9 mouse cellular contexts compared by ENCODE assay signal in genomic region chr2:35259338-35260080, GRCm38 (mm10). TPM values are rescaled to one million over a fixed set of nuclear protein-coding genes. Genes with fewer than 3 reads are reported as not detected.
DNase-seq lines count a peak whose midpoint lies in the region; ATAC-seq and TF ChIP-seq lines count a peak whose summit lies in the region.
"Had no signal": no experiment of that assay in that cellular context is flagged by ENCODE, and none has a peak within 500 bp of the region (broad histone marks: within the 10 kb centered on the region; RNA-seq: fewer than 3 reads in every experiment).

No protein-coding gene starts in this region.

- H3K36me3 ChIP-seq in lung, embryonic 16.5 days (ENCODE audit: control insufficient read depth, insufficient read depth, low read length), result no peaks in the 10 kb centered on the region
- H3K36me3 ChIP-seq in limb, embryonic 13.5 days, result no peaks in the 10 kb centered on the region
- H3K36me3 ChIP-seq in hindbrain, postnatal 0 days (ENCODE audit: insufficient read depth, low read length), result no peaks in the 10 kb centered on the region

- H3K9ac ChIP-seq in lung, embryonic 16.5 days (ENCODE audit: low read length), result peak overlapping the region; percentile 25
- H3K9ac ChIP-seq in limb, embryonic 13.5 days, result no peak overlapping the region
- no peak overlapping the region for H3K9ac ChIP-seq in hindbrain, postnatal 0 days (replicated peaks; ENCODE audit: low read length)

- TF ChIP-seq POLR2A in lung, adult 2 months (IDR thresholded peaks at IDR 0.05; ENCODE audit: borderline replicate concordance, extremely low read depth, low read depth, low read length), result no peak

- TF ChIP-seq CTCF in lung, adult 2 months (IDR thresholded peaks at IDR 0.05; ENCODE audit: insufficient read depth, low read length), result no peak
- TF ChIP-seq CTCF in hindbrain, postnatal 0 days (IDR thresholded peaks at IDR 0.05; ENCODE audit: low read depth), result no peak

- H3K4me2 ChIP-seq in lung, embryonic 16.5 days (ENCODE audit: low read depth, low read length), result peak overlapping the region; percentile 31
- peak overlapping the region; percentile 91 for H3K4me2 ChIP-seq in limb, embryonic 13.5 days (replicated peaks)
- no peak overlapping the region for H3K4me2 ChIP-seq in hindbrain, postnatal 0 days (ENCODE audit: low read depth, low read length)

- DNase-seq in lung, adult 2 months, result no peak
- DNase-seq in c-Kit-positive CD71-negative TER-119-negative erythroid progenitor cells, embryonic 14.5 days (ENCODE audit: low read depth), result peak; percentile 52
- peak; percentile 67 for DNase-seq in thymus, postnatal 14 days
- DNase-seq in left cerebral cortex, adult 11 months (ENCODE audit: low spot score), result no peak
- DNase-seq in hindbrain, postnatal 0 days (ENCODE audit: low spot score), result no peak
- no peak for DNase-seq in frontal cortex, postnatal 14 days (ENCODE audit: low spot score in 2 of 2)
- DNase-seq: cerebellum, postnatal 14 days had no signal

- peaks cover 33% of the 10 kb centered on the region for H3K4me1 ChIP-seq in lung, embryonic 16.5 days (replicated peaks; ENCODE audit: control insufficient read depth, insufficient read depth, low read length)
- H3K4me1 ChIP-seq in lung, adult 2 months (ENCODE audit: control insufficient read depth, insufficient read depth, low read length), result peaks cover 11% of the 10 kb centered on the region; the same call in 1 of the 2 replicates
- H3K4me1 ChIP-seq in limb, embryonic 13.5 days, result peaks cover 44% of the 10 kb centered on the region
- H3K4me1 ChIP-seq in hindbrain, postnatal 0 days (ENCODE audit: insufficient read depth, low read length), result peaks cover 7% of the 10 kb centered on the region; the same call in 1 of the 2 replicates

- peak overlapping the region; percentile 78 for H3K27ac ChIP-seq in lung, embryonic 16.5 days (ENCODE audit: low read length)
- H3K27ac ChIP-seq in limb, embryonic 13.5 days, result peak overlapping the region; percentile 34; the same call in 1 of the 2 replicates
- H3K27ac ChIP-seq in hindbrain, postnatal 0 days, result no peak overlapping the region

- H3K27me3 ChIP-seq in lung, embryonic 16.5 days (ENCODE audit: control insufficient read depth, insufficient read depth, low read depth, low read length), result no peaks in the 10 kb centered on the region
- H3K27me3 ChIP-seq in limb, embryonic 13.5 days, result peaks cover 14% of the 10 kb centered on the region
- no peaks in the 10 kb centered on the region for H3K27me3 ChIP-seq in hindbrain, postnatal 0 days (ENCODE audit: insufficient read depth, low read length)

- ATAC-seq in lung, embryonic 16.5 days (ENCODE audit: low read depth), result peak; percentile 31
- no peak for ATAC-seq in limb, embryonic 13.5 days (ENCODE audit: low FRiP score, low read depth)
- ATAC-seq in hindbrain, postnatal 0 days, result no peak

- no peak overlapping the region for H3K4me3 ChIP-seq in lung, embryonic 16.5 days (ENCODE audit: low read length)
- H3K4me3 ChIP-seq in lung, adult 2 months (replicated peaks; ENCODE audit: extremely low read depth, low read depth, low read length), result no peak overlapping the region
- no peak overlapping the region for H3K4me3 ChIP-seq in limb, embryonic 13.5 days
- H3K4me3 ChIP-seq in hindbrain, postnatal 0 days (ENCODE audit: low read length), result no peak overlapping the region

- 13% methylated on average over 13 of the region's 13 CpGs for WGBS in lung, embryonic 16.5 days
- WGBS in lung, adult 2 months, result 25% methylated on average over 13 of the region's 13 CpGs
- 36% methylated on average over 13 of the region's 13 CpGs for WGBS in limb, embryonic 13.5 days
- WGBS in hindbrain, postnatal 0 days, result 52% methylated on average over 13 of the region's 13 CpGs

- no peaks in the 10 kb centered on the region for H3K9me3 ChIP-seq in lung, embryonic 16.5 days (ENCODE audit: control insufficient read depth, low read length)
- no peaks in the 10 kb centered on the region for H3K9me3 ChIP-seq in limb, embryonic 13.5 days
- H3K9me3 ChIP-seq in hindbrain, postnatal 0 days (ENCODE audit: low read length), result no peaks in the 10 kb centered on the region

RNA-seq across cellular contexts. Expression of gene Gsn, which starts 3.3 kb away (rescaled TPM):
- 241 and 277 TPM in 2 replicates for polyA plus RNA-seq in lung, embryonic 16.5 days (2015; fragmentation: Nextera tagmentation; extraction: Ambion mirVana)
- 2,994 and 3,301 TPM in 2 replicates for polyA plus RNA-seq in lung, adult 2 months (2012; rRNA removed)
- polyA plus RNA-seq in limb, embryonic 13.5 days (2015; fragmentation: Nextera tagmentation; extraction: Ambion mirVana), result 113 and 118 TPM in 2 replicates
- total RNA-seq in hindbrain, postnatal 0 days (2014; rRNA removed), result 35.4 and 50.1 TPM in 2 replicates
- polyA plus RNA-seq in hindbrain, postnatal 0 days (2015; fragmentation: Nextera tagmentation; extraction: Ambion mirVana), result 33.8 and 39.4 TPM in 2 replicates

RNA-seq across cellular contexts. Expression of gene Rab14, which starts 58.6 kb away (rescaled TPM):
- polyA plus RNA-seq in lung, embryonic 16.5 days (2015; fragmentation: Nextera tagmentation; extraction: Ambion mirVana), result 349 and 387 TPM in 2 replicates
- 120 and 360 TPM in 2 replicates for polyA plus RNA-seq in lung, adult 2 months (2012; rRNA removed)
- 353 and 356 TPM in 2 replicates for polyA plus RNA-seq in limb, embryonic 13.5 days (2015; fragmentation: Nextera tagmentation; extraction: Ambion mirVana)
- 65.2 and 79.8 TPM in 2 replicates for total RNA-seq in hindbrain, postnatal 0 days (2014; rRNA removed)
- 495 and 511 TPM in 2 replicates for polyA plus RNA-seq in hindbrain, postnatal 0 days (2015; fragmentation: Nextera tagmentation; extraction: Ambion mirVana)

Comparison
In these comparisons a context has a peak if more than half of its experiments do, and no peak if none do; other contexts are left out.
1. RNA of gene Gsn, which starts 3.3 kb away (polyA plus RNA-seq): 2,994 to 3,301 TPM in lung, adult 2 months; 241 to 277 TPM in lung, embryonic 16.5 days, 113 to 118 TPM in limb, embryonic 13.5 days and 33.8 to 39.4 TPM in hindbrain, postnatal 0 days; every median in the first group is over 10 times any median in the second.
2. DNase-seq: peak in c-Kit-positive CD71-negative TER-119-negative erythroid progenitor cells, embryonic 14.5 days (single experiment) and thymus, postnatal 14 days (single experiment); none in lung, adult 2 months (single experiment), left cerebral cortex, adult 11 months (single experiment), hindbrain, postnatal 0 days (single experiment) and frontal cortex, postnatal 14 days (0 of 2).